Mouse (Mus musculus): ENCODE results near the gene BC017158. TPM values are rescaled to one million over a fixed set of nuclear protein-coding genes. Genes with fewer than 3 reads are reported as not detected.

BC017158 gene
- polyA plus RNA-seq, 1 experiment from 2014 or later, result 20.1 TPM

- WGBS, result 87% methylated on average over 10 of the region's 10 CpGs
- Histone ChIP-seq H3K36me3 (ENCODE audit: control insufficient read depth, insufficient read depth, low read length) (peaks cover 13% of the 10 kb centered on the region; the same call in 1 of the 2 replicates), H3K4me1 (ENCODE audit: control insufficient read depth, insufficient read depth, low read length) (peaks cover 13% of the 10 kb centered on the region; the same call in 1 of the 2 replicates), H3K4me3 (replicated peaks; ENCODE audit: low read depth, low read length) (no peak overlapping the region), H3K27me3 (ENCODE audit: control insufficient read depth, insufficient read depth, low read length) (peaks cover 4% of the 10 kb centered on the region; the same call in 1 of the 2 replicates), H3K9ac (replicated peaks; ENCODE audit: low read length) (no peak overlapping the region), H3K27ac (replicated peaks; ENCODE audit: low read depth, low read length) (no peak overlapping the region), H3K4me2 (ENCODE audit: low read length) (no peak overlapping the region; the same call in 1 of the 2 replicates), H3K9me3 (ENCODE audit: control insufficient read depth, low read length) (no peaks in the 10 kb centered on the region)
- ATAC-seq (ENCODE audit: low FRiP score, low TSS enrichment), result no peak
- DNase-seq, result no peak
These were observed 49.6 kb downstream of the BC017158 start for GRCm38 (mm10) chr7:128248081-128249042.

- peak overlapping the region; percentile 37 for H3K4me3 ChIP-seq (replicated peaks; ENCODE audit: low read depth, low read length)
- no peaks in the 10 kb centered on the region for H3K9me3 ChIP-seq (ENCODE audit: control insufficient read depth, low read length)
- 2% methylated on average over 13 of the region's 13 CpGs for WGBS
- H3K4me1 ChIP-seq (ENCODE audit: control insufficient read depth, insufficient read depth, low read length), result peaks cover 9% of the 10 kb centered on the region; the same call in 1 of the 2 replicates
- H3K4me2 ChIP-seq (ENCODE audit: low read length), result peak overlapping the region; percentile 56
- H3K9ac ChIP-seq (replicated peaks; ENCODE audit: low read length), result peak overlapping the region; percentile 55; the same call in 1 of the 2 replicates
- ATAC-seq (ENCODE audit: low FRiP score, low TSS enrichment) (peak; percentile 72), DNase-seq (peak; percentile 94)
- no peak overlapping the region; the same call in 1 of the 2 replicates for H3K27ac ChIP-seq (replicated peaks; ENCODE audit: low read depth, low read length)
- peaks cover 4% of the 10 kb centered on the region; the same call in 1 of the 2 replicates for H3K27me3 ChIP-seq (ENCODE audit: control insufficient read depth, insufficient read depth, low read length)
- peaks cover 22% of the 10 kb centered on the region for H3K36me3 ChIP-seq (ENCODE audit: control insufficient read depth, insufficient read depth, low read length)
These were observed 50.5 kb downstream of the BC017158 start for GRCm38 (mm10) chr7:128247443-128247842.

GRCm38 (mm10) chr7:128246496-128247391 is 51.2 kb downstream of the BC017158 start, which contains the start of gene Tgfb1i1:
Tgfb1i1 (plus strand) TSS chr7:128246812.
- DNase-seq (peak; percentile 55), ATAC-seq (ENCODE audit: low FRiP score, low TSS enrichment) (peak; percentile 31; the same call in 1 of the 2 replicates)
- Histone ChIP-seq H3K4me2 (ENCODE audit: low read length) (peak within 1 kb of the TSS; percentile 56), H3K9me3 (ENCODE audit: control insufficient read depth, low read length) (no peaks in the 10 kb centered on the region), H3K9ac (replicated peaks; ENCODE audit: low read length) (peak within 1 kb of the TSS; percentile 55), H3K36me3 (ENCODE audit: control insufficient read depth, insufficient read depth, low read length) (peaks cover 28% of the 10 kb centered on the region), H3K4me3 (replicated peaks; ENCODE audit: low read depth, low read length) (peak within 1 kb of the TSS; percentile 37), H3K27me3 (ENCODE audit: control insufficient read depth, insufficient read depth, low read length) (peaks cover 1% of the 10 kb centered on the region; the same call in 1 of the 2 replicates), H3K27ac (replicated peaks; ENCODE audit: low read depth, low read length) (peak within 1 kb of the TSS; percentile 67), H3K4me1 (ENCODE audit: control insufficient read depth, insufficient read depth, low read length) (peaks cover 7% of the 10 kb centered on the region; the same call in 1 of the 2 replicates)
- WGBS, result 2% methylated on average over 30 of the region's 30 CpGs

GRCm38 (mm10) chr7:128245547-128245946 is 52.4 kb downstream of the BC017158 start:
- Histone ChIP-seq H3K4me1 (ENCODE audit: control insufficient read depth, insufficient read depth, low read length) (peaks cover 7% of the 10 kb centered on the region; the same call in 1 of the 2 replicates), H3K27me3 (ENCODE audit: control insufficient read depth, insufficient read depth, low read length) (no peaks in the 10 kb centered on the region), H3K9ac (replicated peaks; ENCODE audit: low read length) (no peak overlapping the region), H3K27ac (replicated peaks; ENCODE audit: low read depth, low read length) (no peak overlapping the region), H3K4me3 (replicated peaks; ENCODE audit: low read depth, low read length) (no peak overlapping the region), H3K4me2 (ENCODE audit: low read length) (no peak overlapping the region), H3K36me3 (ENCODE audit: control insufficient read depth, insufficient read depth, low read length) (peaks cover 37% of the 10 kb centered on the region), H3K9me3 (ENCODE audit: control insufficient read depth, low read length) (no peaks in the 10 kb centered on the region)
- ATAC-seq (ENCODE audit: low FRiP score, low TSS enrichment), result no peak
- no peak for DNase-seq
- 85% methylated on average over 4 of the region's 4 CpGs for WGBS

GRCm38 (mm10) chr7:128244410-128245025 is 53.5 kb downstream of the BC017158 start:
- Histone ChIP-seq H3K4me2 (ENCODE audit: low read length) (no peak overlapping the region), H3K4me3 (replicated peaks; ENCODE audit: low read depth, low read length) (no peak overlapping the region), H3K27ac (replicated peaks; ENCODE audit: low read depth, low read length) (no peak overlapping the region), H3K9ac (replicated peaks; ENCODE audit: low read length) (no peak overlapping the region), H3K36me3 (ENCODE audit: control insufficient read depth, insufficient read depth, low read length) (peaks cover 43% of the 10 kb centered on the region), H3K4me1 (ENCODE audit: control insufficient read depth, insufficient read depth, low read length) (peaks cover 7% of the 10 kb centered on the region; the same call in 1 of the 2 replicates), H3K9me3 (ENCODE audit: control insufficient read depth, low read length) (no peaks in the 10 kb centered on the region), H3K27me3 (ENCODE audit: control insufficient read depth, insufficient read depth, low read length) (no peaks in the 10 kb centered on the region)
- 80% methylated on average over 18 of the region's 18 CpGs for WGBS
- ATAC-seq (ENCODE audit: low FRiP score, low TSS enrichment) (no peak), DNase-seq (no peak)

GRCm38 (mm10) chr7:128243921-128244320 is 54.0 kb downstream of the BC017158 start:
- 50% methylated on average over 10 of the region's 10 CpGs for WGBS
- ATAC-seq (ENCODE audit: low FRiP score, low TSS enrichment), result no peak
- no peak overlapping the region for H3K9ac ChIP-seq (replicated peaks; ENCODE audit: low read length)

GRCm38 (mm10) chr7:128242331-128242730 is 55.6 kb downstream of the BC017158 start:
- no peak overlapping the region for H3K4me2 ChIP-seq (ENCODE audit: low read length)
- H3K4me1 ChIP-seq (ENCODE audit: control insufficient read depth, insufficient read depth, low read length), result peaks cover 14% of the 10 kb centered on the region
- ATAC-seq (ENCODE audit: low FRiP score, low TSS enrichment), result no peak
- H3K27ac ChIP-seq (replicated peaks; ENCODE audit: low read depth, low read length), result no peak overlapping the region
- H3K36me3 ChIP-seq (ENCODE audit: control insufficient read depth, insufficient read depth, low read length), result peaks cover 43% of the 10 kb centered on the region
- WGBS, result 96% methylated on average over 16 of the region's 16 CpGs
- no peak overlapping the region for H3K4me3 ChIP-seq (replicated peaks; ENCODE audit: low read depth, low read length)
- H3K9me3 ChIP-seq (ENCODE audit: control insufficient read depth, low read length), result no peaks in the 10 kb centered on the region
- no peak for DNase-seq
- H3K9ac ChIP-seq (replicated peaks; ENCODE audit: low read length), result no peak overlapping the region
- no peaks in the 10 kb centered on the region for H3K27me3 ChIP-seq (ENCODE audit: control insufficient read depth, insufficient read depth, low read length)

More at GRCm38 (mm10) chr7:128243921-128244320, 54.0 kb downstream of the BC017158 start:
- Histone ChIP-seq H3K36me3 (ENCODE audit: control insufficient read depth, insufficient read depth, low read length) (peaks cover 43% of the 10 kb centered on the region), H3K27me3 (ENCODE audit: control insufficient read depth, insufficient read depth, low read length) (no peaks in the 10 kb centered on the region), H3K9me3 (ENCODE audit: control insufficient read depth, low read length) (no peaks in the 10 kb centered on the region), H3K4me1 (ENCODE audit: control insufficient read depth, insufficient read depth, low read length) (peaks cover 10% of the 10 kb centered on the region), H3K4me2 (ENCODE audit: low read length) (no peak overlapping the region), H3K27ac (replicated peaks; ENCODE audit: low read depth, low read length) (no peak overlapping the region), H3K4me3 (replicated peaks; ENCODE audit: low read depth, low read length) (no peak overlapping the region)
- no peak for DNase-seq

Data from midbrain, embryonic 14.5 days (tissue).